Mouse (Mus musculus): Measurements from ENCODE around the gene Hcls1. TPM values are rescaled to one million over a fixed set of nuclear protein-coding genes. Genes with fewer than 3 reads are reported as not detected.
A peak's percentile ranks its signal among the peaks of the same experiment; 100 is the strongest.

The Hcls1 gene
- polyA plus RNA-seq, 1 experiment: 0.62 TPM

DNA sequence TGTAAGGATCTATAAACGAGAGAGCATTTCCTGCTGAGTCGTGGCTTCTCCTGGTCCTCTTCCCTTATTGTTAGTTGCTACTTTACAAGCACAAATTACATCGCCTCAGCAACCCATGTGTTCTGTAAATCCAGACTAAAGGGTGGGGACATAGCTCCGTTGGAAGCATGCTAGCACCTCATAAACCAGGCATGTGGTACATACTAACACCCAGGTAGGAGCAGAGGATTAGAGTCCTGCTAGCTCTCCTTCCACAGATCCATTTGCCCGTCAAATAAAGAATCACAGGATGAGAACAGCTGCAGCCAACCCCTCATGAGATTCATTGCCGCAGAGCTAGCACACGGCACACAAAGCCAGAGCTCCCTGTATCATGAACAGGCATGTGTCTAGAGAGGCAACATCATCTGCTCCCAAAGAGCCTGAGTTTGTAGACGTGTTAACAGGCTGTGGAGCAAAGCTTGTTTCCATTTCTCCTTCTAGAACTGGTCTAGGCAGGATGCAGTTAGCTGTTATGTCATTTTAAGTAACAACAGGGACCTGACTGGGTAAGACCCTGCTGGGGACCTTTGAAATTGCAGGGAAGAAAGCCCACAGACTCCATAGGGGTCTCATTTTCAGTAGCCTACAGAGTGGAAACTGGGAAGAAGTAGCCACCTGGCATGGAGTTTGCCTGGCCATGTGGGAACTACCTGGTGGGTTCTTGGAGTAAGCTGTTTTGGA, 15.0 kb downstream of the Hcls1 start:
- Histone ChIP-seq H3K36me3 (ENCODE audit: control insufficient read depth) (no peaks in the 10 kb centered on the region), H3K27me3 (ENCODE audit: control insufficient read depth) (no peaks in the 10 kb centered on the region), H3K4me3 (replicated peaks) (no peak overlapping the region), H3K4me1 (ENCODE audit: control insufficient read depth) (no peaks in the 10 kb centered on the region), H3K9me3 (ENCODE audit: control insufficient read depth, low read length) (no peaks in the 10 kb centered on the region)
- TF ChIP-seq TAL1 (IDR thresholded peaks at IDR 0.05; ENCODE audit: low read length) (no peak), GATA1 (IDR thresholded peaks at IDR 0.05; ENCODE audit: low read length) (no peak)

DNA sequence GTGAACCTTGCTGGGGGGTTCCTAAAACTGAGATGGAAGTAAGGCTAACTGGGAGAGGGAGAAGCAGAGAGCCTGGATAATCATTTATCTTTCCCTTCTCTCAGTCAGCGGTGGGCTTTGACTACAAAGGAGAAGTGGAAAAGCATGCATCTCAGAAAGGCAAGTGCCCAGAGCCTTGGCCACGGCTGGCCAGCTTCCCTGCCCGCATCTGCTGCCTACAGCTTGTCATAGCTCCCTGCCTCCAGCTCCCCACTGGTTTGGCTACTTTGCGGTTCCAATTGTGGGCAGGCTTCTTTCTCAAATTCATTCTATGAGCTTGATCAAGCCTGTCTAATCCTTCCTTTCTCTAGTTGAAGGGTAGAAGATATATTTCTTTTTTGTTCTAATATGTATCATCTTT, 16.2 kb downstream of the Hcls1 start:
- Histone ChIP-seq H3K36me3 (ENCODE audit: control insufficient read depth) (no peaks in the 10 kb centered on the region), H3K4me3 (replicated peaks) (no peak overlapping the region), H3K9me3 (ENCODE audit: control insufficient read depth, low read length) (no peaks in the 10 kb centered on the region), H3K4me1 (ENCODE audit: control insufficient read depth) (no peaks in the 10 kb centered on the region), H3K27me3 (ENCODE audit: control insufficient read depth) (no peaks in the 10 kb centered on the region)
- TF ChIP-seq TAL1 (IDR thresholded peaks at IDR 0.05; ENCODE audit: low read length) (no peak), GATA1 (IDR thresholded peaks at IDR 0.05; ENCODE audit: low read length) (no peak)

DNA sequence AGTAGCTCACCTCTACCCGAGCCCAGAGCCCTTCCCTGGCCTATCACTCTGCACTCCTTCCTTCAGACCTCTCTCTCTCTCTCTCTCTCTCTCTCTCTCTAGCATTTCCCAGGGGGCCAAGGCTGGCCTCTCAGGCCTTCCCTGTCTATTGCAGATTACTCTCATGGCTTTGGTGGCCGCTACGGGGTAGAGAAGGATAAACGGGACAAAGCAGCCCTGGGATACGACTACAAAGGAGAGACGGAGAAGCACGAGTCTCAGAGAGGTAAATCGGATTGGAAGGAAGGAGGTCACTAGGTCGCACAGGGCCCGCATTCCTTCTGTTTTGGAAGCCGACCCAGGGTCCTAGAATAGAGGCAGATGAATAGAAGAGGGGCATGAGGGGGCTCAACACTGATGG, 20.3 kb downstream of the Hcls1 start:
- Histone ChIP-seq H3K4me3 (replicated peaks) (no peak overlapping the region), H3K27me3 (ENCODE audit: control insufficient read depth) (no peaks in the 10 kb centered on the region), H3K36me3 (ENCODE audit: control insufficient read depth) (no peaks in the 10 kb centered on the region), H3K9me3 (ENCODE audit: control insufficient read depth, low read length) (no peaks in the 10 kb centered on the region), H3K4me1 (ENCODE audit: control insufficient read depth) (no peaks in the 10 kb centered on the region)
- TF ChIP-seq GATA1 (IDR thresholded peaks at IDR 0.05; ENCODE audit: low read length): no peak
- TF ChIP-seq TAL1 (IDR thresholded peaks at IDR 0.05; ENCODE audit: low read length): no peak

DNA sequence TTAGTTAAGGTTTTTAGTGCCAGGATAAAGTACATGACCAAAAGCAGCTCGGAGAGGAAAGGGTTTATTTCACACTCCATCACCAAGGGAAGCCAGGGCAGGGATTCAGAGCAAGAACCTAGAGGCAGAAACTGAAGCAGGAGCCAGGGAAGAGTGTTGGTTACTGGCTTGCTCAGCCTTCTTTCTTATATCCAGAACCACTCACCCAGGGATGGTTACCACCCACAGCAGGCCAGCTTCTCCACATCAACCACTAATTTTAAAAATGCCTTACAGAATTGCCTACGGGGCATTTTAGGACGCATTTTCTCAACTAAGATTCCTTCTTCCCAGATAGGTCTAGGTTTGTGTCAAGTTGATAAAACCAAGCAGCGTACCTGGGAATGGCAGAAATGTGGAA, 28.6 kb downstream of the Hcls1 start:
- Histone ChIP-seq H3K4me1 (ENCODE audit: control insufficient read depth) (no peaks in the 10 kb centered on the region), H3K4me3 (replicated peaks) (no peak overlapping the region), H3K27me3 (ENCODE audit: control insufficient read depth) (no peaks in the 10 kb centered on the region), H3K36me3 (ENCODE audit: control insufficient read depth) (no peaks in the 10 kb centered on the region), H3K9me3 (ENCODE audit: control insufficient read depth, low read length) (no peaks in the 10 kb centered on the region)
- TF ChIP-seq GATA1 (IDR thresholded peaks at IDR 0.05; ENCODE audit: low read length): no peak
- TF ChIP-seq TAL1 (IDR thresholded peaks at IDR 0.05; ENCODE audit: low read length): no peak

DNA sequence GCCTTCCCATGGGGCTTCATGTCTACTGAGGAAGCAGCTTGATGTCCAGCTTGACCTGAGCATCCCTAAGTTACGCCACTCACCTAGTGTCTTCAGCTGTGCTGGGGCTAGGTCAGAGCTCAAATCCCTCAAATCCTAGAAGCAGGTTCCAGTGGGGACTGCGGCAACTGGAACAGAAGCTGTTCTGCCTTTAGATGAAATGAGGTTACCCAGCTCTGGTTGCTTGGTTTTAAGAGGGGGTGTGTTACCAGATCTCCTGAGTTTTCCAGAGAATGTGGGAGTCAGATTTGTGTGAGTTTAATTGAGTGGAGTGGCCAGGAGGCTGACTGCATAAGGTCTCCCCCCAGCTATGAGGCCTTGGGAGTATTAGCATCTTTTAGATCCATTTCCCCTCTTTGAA, 44.3 kb downstream of the Hcls1 start:
- H3K36me3 ChIP-seq (ENCODE audit: control insufficient read depth): no peaks in the 10 kb centered on the region
- no peaks in the 10 kb centered on the region for H3K9me3 ChIP-seq (ENCODE audit: control insufficient read depth, low read length)
- no peaks in the 10 kb centered on the region for H3K4me1 ChIP-seq (ENCODE audit: control insufficient read depth)
- H3K27me3 ChIP-seq (ENCODE audit: control insufficient read depth): 0 out of 2 replicates have a peak, but pooled peaks cover 2% of the 10 kb centered on the region
- TF ChIP-seq GATA1 (IDR thresholded peaks at IDR 0.05; ENCODE audit: low read length): no peak
- TF ChIP-seq TAL1 (IDR thresholded peaks at IDR 0.05; ENCODE audit: low read length): no peak
- no peak overlapping the region for H3K4me3 ChIP-seq (replicated peaks)

DNA sequence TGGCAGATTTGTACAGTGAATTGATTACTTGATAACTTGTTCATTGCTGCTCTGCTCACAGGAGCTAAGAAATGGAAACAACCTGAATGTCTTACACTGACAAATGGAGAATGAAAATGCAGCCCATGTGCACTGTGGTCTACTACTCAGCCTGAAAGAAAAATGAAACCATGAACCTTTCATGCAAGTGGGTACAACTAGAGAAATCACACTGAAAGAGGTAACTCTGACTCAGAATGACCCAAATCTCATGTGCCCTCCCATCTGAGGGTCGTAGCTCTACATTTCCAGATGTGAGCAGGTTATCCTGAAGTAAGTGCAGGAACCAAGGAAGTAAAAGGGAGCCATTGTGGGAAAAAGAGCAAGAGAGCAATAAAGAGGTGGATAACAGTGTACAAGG, 49.0 kb downstream of the Hcls1 start:
- TF ChIP-seq GATA1 (IDR thresholded peaks at IDR 0.05; ENCODE audit: low read length) (no peak), TAL1 (IDR thresholded peaks at IDR 0.05; ENCODE audit: low read length) (no peak)
- H3K9me3 ChIP-seq (ENCODE audit: control insufficient read depth, low read length): no peaks in the 10 kb centered on the region
- 0 out of 2 replicates have a peak, but pooled peaks cover 2% of the 10 kb centered on the region for H3K27me3 ChIP-seq (ENCODE audit: control insufficient read depth)
- H3K4me3 ChIP-seq (replicated peaks): no peak overlapping the region
- H3K36me3 ChIP-seq (ENCODE audit: control insufficient read depth): no peaks in the 10 kb centered on the region
- H3K4me1 ChIP-seq (ENCODE audit: control insufficient read depth): peaks cover 7% of the 10 kb centered on the region

DNA sequence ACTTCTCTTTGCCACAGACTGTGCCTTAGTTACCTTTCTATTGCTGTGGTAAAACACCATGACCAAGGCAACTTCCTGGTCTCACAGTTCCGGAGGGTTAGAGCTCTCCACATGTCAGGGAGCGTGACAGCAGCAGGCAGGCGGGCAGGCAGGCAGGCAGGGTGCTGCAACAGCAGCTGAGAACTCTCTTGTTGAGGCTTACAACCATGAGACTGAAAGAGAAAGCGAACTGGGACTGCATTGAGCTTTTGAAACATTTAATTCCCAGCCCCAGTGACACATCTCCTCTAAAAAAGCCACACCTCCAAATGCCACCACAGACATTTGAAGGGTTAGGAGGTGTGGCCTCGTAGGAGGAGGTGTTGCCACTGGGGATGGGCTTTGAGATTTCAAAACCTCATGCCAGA, 50.9 kb downstream of the Hcls1 start:
- Histone ChIP-seq H3K4me1 (ENCODE audit: control insufficient read depth) (peaks cover 7% of the 10 kb centered on the region), H3K27me3 (ENCODE audit: control insufficient read depth) (0 out of 2 replicates have a peak, but pooled peaks cover 2% of the 10 kb centered on the region), H3K36me3 (ENCODE audit: control insufficient read depth) (no peaks in the 10 kb centered on the region), H3K9me3 (ENCODE audit: control insufficient read depth, low read length) (no peaks in the 10 kb centered on the region), H3K4me3 (replicated peaks) (peak overlapping the region; percentile 27)
- TF ChIP-seq TAL1 (IDR thresholded peaks at IDR 0.05; ENCODE audit: low read length): no peak

DNA sequence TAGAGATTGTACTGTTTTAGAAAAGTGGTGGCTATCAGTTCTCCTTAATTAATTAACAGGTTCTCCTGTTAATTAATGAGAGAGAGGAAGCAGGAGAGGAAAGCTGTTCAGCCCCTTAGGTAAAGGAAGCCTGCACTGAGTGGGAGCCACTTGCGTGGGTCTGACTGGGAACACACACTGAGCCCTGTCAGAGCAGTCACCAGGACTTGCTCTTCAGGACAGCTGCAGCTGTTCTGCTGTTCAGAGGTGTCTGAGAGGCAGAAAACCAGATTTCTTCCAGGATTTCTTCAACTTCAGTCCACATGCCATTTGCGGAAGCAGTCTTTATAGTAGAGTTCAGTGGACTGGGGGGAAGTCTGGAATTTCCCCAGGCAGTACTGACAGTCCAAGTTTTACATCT, 52.6 kb downstream of the Hcls1 start:
- Histone ChIP-seq H3K4me1 (ENCODE audit: control insufficient read depth) (peaks cover 7% of the 10 kb centered on the region), H3K4me3 (replicated peaks) (no peak overlapping the region), H3K36me3 (ENCODE audit: control insufficient read depth) (no peaks in the 10 kb centered on the region), H3K9me3 (ENCODE audit: control insufficient read depth, low read length) (no peaks in the 10 kb centered on the region), H3K27me3 (ENCODE audit: control insufficient read depth) (0 out of 2 replicates have a peak, but pooled peaks cover 2% of the 10 kb centered on the region)
- TF ChIP-seq TAL1 (IDR thresholded peaks at IDR 0.05; ENCODE audit: low read length): no peak
- no peak for TF ChIP-seq GATA1 (IDR thresholded peaks at IDR 0.05; ENCODE audit: low read length)

DNA sequence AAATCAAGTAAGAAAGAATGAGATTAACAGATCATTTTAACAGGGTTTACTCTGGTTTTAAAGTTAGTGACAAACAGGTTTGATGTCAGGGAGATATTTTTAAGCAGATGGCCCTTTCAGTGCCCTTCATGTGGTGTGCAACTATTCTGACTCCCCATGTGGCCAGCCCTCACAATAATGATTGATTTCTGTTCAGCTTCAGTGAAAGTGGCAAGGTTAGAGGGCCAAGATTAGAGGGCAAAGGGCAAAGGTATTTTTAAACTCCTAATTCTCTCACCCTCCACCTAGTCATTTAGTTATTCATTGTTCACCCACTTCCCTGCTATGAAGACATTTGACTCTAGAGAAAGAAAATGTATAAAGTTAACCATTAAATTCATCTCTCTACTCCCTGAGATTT, 53.3 kb downstream of the Hcls1 start:
- Histone ChIP-seq H3K36me3 (ENCODE audit: control insufficient read depth) (no peaks in the 10 kb centered on the region), H3K27me3 (ENCODE audit: control insufficient read depth) (no peaks in the 10 kb centered on the region), H3K4me3 (replicated peaks) (no peak overlapping the region), H3K9me3 (ENCODE audit: control insufficient read depth, low read length) (no peaks in the 10 kb centered on the region), H3K4me1 (ENCODE audit: control insufficient read depth) (peaks cover 7% of the 10 kb centered on the region)
- no peak for TF ChIP-seq GATA1 (IDR thresholded peaks at IDR 0.05; ENCODE audit: low read length)
- no peak for TF ChIP-seq TAL1 (IDR thresholded peaks at IDR 0.05; ENCODE audit: low read length)

DNA sequence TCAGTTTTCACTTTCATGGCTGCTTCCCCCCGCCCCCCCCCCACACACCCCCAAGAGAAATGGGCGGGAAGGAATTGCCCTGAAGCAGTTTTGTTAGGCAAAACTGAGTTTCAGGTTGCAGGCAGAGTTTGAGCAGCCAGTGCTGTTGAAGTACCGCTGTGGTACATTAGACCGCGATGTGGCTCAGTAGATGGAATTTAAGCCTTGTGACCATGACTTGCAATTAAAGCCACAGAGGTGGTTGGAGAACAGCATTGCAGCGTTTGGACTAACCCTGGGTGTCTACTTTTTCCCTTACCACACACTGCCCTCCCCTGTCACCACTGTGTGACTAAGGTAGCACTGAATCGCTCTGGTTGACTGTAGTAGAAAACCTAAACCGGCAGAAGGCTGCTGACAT, 54.7 kb downstream of the Hcls1 start:
- H3K36me3 ChIP-seq (ENCODE audit: control insufficient read depth): no peaks in the 10 kb centered on the region
- H3K4me3 ChIP-seq (replicated peaks): no peak overlapping the region
- H3K9me3 ChIP-seq (ENCODE audit: control insufficient read depth, low read length): no peaks in the 10 kb centered on the region
- TF ChIP-seq TAL1 (IDR thresholded peaks at IDR 0.05; ENCODE audit: low read length) (no peak), GATA1 (IDR thresholded peaks at IDR 0.05; ENCODE audit: low read length) (no peak)
- peaks cover 7% of the 10 kb centered on the region for H3K4me1 ChIP-seq (ENCODE audit: control insufficient read depth)
- no peaks in the 10 kb centered on the region for H3K27me3 ChIP-seq (ENCODE audit: control insufficient read depth)

Data from erythroblast, embryonic 14.5 days (primary cell).